Mouse (Mus musculus): ENCODE measurements around the gene Ccdc13. TPM values are rescaled to one million over a fixed set of nuclear protein-coding genes. Genes with fewer than 3 reads are reported as not detected.

Gene Ccdc13
- total RNA-seq, 1 experiment from 2014 or later: not detected

DNA sequence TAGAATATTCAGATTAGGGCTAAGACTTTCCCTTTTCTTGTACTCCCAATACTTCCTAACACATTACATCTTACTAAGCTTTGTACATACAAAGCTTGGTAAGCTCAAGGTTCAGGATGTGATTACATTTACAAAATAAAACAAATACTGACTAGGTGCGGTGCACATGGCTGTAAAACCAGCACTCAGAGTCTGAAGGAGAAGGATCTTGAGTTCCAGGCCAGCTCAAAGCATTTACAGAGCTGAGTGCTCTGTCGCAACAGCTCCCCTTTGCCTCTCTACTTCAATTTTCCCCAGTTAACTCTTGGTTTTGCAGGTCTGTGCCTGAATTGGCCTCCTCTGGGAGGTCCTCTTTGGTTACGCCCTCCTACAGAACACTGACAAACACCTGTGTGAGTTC, 15.0 kb upstream of the Ccdc13 start:
- ATAC-seq (replicated peaks; ENCODE audit: insufficient number of reproducible peaks, low FRiP score, low TSS enrichment, poor library complexity, severe bottlenecking): no peak

- no peak for ATAC-seq (replicated peaks; ENCODE audit: insufficient number of reproducible peaks, low FRiP score, low TSS enrichment, poor library complexity, severe bottlenecking)
These were observed 8.6 kb upstream of the Ccdc13 start for GRCm38 (mm10) chr9:121847842-121848241.

DNA sequence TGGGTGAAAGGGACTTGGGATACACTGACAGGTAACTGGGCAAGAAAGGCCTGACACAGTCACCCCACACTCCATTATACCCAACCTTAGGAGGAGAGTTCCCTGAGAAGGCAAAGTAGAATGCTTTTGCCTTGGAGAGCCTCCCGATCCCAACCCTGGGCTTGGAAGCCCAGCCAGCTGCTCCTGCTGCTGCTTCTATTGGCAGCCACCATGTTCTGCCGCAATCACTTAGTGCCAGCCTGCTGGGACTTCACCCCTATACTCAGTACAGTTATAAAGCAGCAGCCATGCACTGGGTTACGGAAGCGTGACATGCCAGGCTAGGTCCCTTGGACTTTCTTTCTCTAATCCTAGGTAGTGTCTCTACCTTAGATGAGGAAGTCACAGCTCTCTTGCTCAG, 7.9 kb upstream of the Ccdc13 start:
- ATAC-seq (replicated peaks; ENCODE audit: insufficient number of reproducible peaks, low FRiP score, low TSS enrichment, poor library complexity, severe bottlenecking): no peak

DNA sequence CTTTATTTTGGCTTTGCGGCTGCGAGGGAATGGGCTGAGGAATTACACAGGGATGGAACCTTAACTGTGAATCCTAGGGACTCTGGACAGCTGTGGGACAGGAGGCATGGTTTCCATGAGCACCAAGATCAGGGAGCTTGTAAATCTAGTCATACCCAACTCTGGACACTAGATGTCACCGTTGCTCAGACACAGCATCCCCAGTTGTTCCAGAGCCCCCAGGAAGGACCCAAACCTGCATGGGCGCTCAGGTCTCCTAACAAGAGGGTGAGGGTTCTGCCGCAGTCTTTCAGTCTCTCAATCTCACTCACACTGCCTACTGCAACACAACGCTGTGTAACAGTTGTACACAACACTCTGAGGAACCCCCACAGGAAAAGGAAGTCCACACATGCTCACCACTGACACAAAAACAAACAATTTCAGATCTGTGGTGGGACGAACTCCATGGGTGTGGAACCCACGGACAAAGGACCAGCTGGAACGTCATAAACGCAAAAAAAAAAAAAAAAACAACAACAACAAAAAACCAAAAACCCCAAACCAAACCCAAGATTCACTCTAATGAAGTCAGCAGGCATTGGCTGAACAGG, 7.4 kb upstream of the Ccdc13 start:
- ATAC-seq (replicated peaks; ENCODE audit: insufficient number of reproducible peaks, low FRiP score, low TSS enrichment, poor library complexity, severe bottlenecking): peak; percentile 66; the same call in 1 of the 2 replicates

DNA sequence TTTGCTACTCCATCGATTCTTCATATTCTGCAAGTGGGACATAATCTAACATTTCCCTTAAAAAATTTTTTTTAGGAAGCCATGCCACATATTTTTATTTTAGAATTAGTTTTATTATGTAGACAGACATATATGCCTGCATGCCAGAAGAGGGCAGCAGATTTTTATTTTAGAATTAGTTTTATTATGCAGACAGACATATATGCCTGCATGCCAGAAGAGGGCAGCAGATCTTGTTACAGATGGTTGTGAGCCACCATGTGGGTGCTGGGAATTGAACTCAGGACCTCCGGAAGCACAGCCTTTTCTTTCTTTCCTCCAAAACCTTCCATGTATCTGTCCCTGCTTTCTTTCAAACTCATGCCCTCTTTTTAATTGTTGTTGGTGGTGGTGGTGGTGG, 3.7 kb upstream of the Ccdc13 start:
- ATAC-seq (replicated peaks; ENCODE audit: insufficient number of reproducible peaks, low FRiP score, low TSS enrichment, poor library complexity, severe bottlenecking): no peak

GRCm38 (mm10) chr9:121839622-121839965, 333 bp upstream of the Ccdc13 start:
- no peak for ATAC-seq (replicated peaks; ENCODE audit: insufficient number of reproducible peaks, low FRiP score, low TSS enrichment, poor library complexity, severe bottlenecking)

DNA sequence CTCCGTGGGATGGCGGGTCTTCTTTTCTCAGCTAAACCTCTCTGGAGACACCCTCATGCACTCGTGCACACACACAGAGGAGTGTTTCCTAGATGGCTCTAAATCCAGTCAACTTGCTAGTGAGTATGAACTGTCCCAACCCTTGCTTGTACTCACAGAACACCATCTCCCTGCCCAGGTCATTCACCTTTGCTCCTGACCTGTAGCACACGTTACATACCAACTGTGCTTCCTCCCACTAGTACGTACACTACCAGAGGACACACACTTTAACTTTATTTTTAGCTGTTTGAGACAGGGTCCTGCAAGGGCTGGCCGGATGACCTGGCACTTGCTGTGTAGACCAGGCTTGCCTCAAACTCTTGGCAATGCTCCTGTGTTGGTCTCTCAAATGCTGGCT, 1.3 kb downstream of the Ccdc13 start:
- ATAC-seq (replicated peaks; ENCODE audit: insufficient number of reproducible peaks, low FRiP score, low TSS enrichment, poor library complexity, severe bottlenecking): no peak

DNA sequence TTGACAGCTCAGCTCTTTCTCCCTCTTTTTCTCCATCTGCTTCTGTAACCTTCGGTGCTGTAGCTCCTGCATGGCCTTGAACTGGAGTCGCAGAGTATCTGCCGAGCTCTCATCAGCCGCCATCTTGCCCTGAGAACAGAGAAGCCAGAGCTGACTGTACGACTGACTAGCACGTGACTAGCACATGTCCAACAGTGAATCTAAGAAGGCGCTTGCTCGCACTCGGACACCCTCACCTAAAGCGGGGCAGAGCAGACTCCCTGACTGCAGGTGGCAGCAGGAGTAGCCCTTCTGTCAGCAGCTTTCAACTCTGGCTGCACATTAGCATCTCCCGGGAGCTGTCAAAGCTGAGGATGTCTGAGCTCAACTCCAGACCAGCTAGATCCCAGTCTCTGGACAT, 5.4 kb downstream of the Ccdc13 start:
- no peak for ATAC-seq (replicated peaks; ENCODE audit: insufficient number of reproducible peaks, low FRiP score, low TSS enrichment, poor library complexity, severe bottlenecking)

GRCm38 (mm10) chr9:121830956-121831293, 8.3 kb downstream of the Ccdc13 start:
- ATAC-seq (replicated peaks; ENCODE audit: insufficient number of reproducible peaks, low FRiP score, low TSS enrichment, poor library complexity, severe bottlenecking): peak; percentile 54

DNA sequence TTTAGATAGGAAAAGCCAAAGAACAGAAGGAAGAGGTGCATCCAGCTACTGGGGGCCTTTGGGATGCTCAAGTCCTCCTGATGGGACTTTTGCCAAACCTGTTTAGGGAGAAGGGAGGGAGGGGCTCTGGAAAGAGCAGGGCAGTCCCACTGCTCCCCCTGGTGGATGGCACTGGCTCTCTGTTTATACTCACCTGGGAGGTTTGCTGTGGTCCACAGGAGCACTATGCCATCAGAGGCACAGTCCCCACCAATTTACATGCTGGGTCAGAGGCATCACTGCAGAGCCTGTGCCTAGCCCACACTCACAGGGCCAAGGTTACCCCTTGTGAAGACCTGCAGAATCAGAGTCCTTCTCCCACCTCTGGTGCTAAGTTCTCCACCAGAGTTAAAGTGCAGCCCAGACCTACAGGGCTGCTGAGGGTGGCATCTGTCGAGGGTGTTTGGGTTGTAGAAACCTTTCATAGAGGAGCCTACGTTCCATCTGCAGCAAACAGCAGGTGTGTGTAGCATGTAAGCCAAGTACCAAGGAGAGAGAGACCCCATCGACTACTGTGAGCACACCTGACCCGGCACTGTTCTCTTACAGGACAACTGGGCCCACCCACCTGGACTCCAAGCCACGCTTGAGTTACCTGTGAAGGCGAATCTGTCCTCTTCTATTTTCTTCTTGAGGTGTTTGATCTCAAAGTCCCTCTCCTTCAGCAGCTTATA, 8.9 kb downstream of the Ccdc13 start:
- no peak for ATAC-seq (replicated peaks; ENCODE audit: insufficient number of reproducible peaks, low FRiP score, low TSS enrichment, poor library complexity, severe bottlenecking)

GRCm38 (mm10) chr9:121829270-121829992, 9.8 kb downstream of the Ccdc13 start:
- ATAC-seq (replicated peaks; ENCODE audit: insufficient number of reproducible peaks, low FRiP score, low TSS enrichment, poor library complexity, severe bottlenecking): no peak

GRCm38 (mm10) chr9:121828314-121828713, 10.9 kb downstream of the Ccdc13 start:
- no peak; the same call in 1 of the 2 replicates for ATAC-seq (replicated peaks; ENCODE audit: insufficient number of reproducible peaks, low FRiP score, low TSS enrichment, poor library complexity, severe bottlenecking)

GRCm38 (mm10) chr9:121826356-121826755, 12.9 kb downstream of the Ccdc13 start:
- no peak for ATAC-seq (replicated peaks; ENCODE audit: insufficient number of reproducible peaks, low FRiP score, low TSS enrichment, poor library complexity, severe bottlenecking)

GRCm38 (mm10) chr9:121823991-121824390, 15.3 kb downstream of the Ccdc13 start:
- ATAC-seq (replicated peaks; ENCODE audit: insufficient number of reproducible peaks, low FRiP score, low TSS enrichment, poor library complexity, severe bottlenecking): no peak

DNA sequence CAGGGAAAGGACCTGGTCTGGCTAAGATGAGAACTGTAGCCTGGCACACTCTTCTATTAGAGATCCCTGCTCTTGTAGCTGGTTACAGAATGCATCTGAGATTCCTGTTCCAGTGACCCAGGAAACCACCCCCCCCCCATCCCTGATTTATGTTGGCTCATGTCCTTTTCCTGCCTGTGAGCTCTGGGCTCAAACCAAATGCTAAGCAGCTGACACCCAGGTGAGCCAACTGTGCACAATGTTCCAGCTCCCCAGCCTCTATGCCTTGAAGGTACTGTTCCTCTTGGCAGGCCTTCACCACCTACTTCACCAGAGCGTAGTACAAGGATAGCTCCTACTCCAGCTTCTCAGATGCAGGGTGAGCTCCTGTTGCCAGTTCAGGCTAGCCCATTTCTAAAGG, 16.2 kb downstream of the Ccdc13 start:
- no peak for ATAC-seq (replicated peaks; ENCODE audit: insufficient number of reproducible peaks, low FRiP score, low TSS enrichment, poor library complexity, severe bottlenecking)

DNA sequence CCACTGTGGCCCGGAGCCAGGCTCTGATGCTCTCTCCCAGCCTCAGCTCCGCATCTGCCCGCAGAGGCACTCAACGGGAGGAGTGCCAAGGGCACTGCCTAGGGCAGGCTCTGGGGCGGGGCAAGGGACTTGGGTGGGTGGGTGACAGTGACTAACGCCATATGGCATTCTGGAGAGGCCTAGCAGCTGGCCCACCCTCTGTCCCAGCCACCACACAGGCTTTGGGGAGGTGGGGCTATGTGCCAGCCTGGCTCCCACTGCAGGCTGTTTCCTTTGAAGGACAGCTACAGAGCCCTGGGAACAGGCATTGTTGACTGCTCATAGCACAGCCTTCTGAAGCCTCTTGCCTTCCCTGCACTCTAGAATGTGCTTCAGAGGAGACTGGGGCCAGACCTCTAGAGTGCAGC, 16.7 kb downstream of the Ccdc13 start:
- ATAC-seq (replicated peaks; ENCODE audit: insufficient number of reproducible peaks, low FRiP score, low TSS enrichment, poor library complexity, severe bottlenecking): no peak

DNA sequence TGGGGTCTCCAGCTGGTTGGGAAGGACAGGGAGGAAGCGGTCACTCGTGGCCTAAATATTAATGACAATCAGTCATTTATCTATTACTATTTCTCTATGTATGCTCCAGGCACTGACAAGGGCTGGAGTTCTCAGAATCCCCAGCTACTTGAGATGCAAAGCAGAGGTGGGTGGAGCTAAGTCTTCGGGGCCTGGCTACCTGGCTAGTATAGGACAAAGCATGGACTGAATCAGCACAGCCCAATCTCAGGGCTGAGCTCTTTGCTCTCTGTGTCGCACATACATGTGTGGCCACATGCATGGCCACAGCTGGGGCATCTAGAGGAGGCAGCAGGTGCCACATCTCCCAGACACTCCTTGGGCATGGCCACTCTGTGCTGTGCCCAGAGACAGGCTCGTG, 18.5 kb downstream of the Ccdc13 start:
- ATAC-seq (replicated peaks; ENCODE audit: insufficient number of reproducible peaks, low FRiP score, low TSS enrichment, poor library complexity, severe bottlenecking): no peak

DNA sequence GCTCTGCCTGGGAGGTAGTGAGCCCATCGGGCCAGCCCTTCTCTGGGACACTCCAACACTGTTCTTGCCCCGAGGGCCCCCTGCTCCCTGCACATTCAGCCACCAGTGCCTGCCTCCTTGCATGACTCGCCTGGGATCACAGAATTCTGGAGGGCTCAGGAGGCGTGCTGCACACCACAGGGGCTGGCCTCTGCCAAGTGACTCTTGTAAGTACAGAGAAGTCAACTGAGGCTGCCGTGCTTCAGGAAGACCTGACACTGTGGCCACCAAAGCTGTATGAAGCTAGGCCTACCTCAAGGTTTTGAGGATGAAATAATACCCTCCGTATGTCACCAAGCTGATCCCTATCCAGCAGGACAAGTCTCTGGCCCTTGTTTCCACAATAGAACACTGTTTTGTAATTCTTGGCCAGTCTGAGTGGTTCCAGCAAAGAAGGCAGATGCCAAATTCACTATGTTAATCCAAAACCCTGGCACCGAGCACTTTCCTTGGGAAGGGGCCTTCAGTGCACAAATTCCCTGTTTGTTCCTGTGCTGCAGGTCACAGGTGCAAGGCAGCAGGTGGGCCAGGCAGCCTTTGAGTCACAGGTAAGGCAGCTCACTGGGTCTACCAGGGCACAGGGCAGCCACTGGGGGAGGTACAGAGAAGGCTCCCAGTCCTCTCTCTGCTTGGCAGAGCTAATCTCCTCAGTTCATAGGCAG, 19.3 kb downstream of the Ccdc13 start:
- no peak for ATAC-seq (replicated peaks; ENCODE audit: insufficient number of reproducible peaks, low FRiP score, low TSS enrichment, poor library complexity, severe bottlenecking)

DNA sequence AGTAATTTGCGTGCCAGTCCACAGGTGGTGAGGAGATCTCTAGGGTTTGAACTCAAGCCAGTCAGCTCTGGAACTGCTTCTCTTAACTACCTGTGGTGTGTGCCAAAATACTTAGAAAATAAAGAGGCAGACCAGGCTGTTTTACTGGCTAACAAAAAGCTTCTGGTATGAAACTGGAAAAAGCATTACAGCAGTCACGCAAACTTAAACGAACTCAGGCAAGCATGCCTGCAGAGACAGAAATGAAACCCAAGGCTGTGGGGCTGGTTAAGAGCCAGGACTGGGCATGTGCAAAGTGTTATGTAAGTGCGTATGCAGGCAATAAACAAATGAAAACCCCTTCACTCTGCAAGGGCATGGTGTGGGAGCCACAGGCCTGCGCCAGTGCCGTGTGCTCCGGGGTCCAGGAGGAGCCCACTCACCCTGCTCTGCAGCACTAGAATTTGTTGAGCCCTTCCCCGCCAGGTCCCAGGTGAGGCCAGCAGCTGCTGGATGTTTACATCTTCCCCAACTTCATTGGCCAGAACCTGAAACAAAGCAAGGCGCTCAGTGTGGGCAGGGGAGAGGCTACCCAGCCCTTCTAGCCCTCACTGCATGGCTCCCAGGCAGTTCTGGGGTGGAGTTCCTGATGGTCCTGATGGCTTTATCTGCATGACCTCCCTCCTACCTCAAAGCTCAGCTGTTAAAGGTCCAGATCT, 20.0 kb downstream of the Ccdc13 start:
- ATAC-seq (replicated peaks; ENCODE audit: insufficient number of reproducible peaks, low FRiP score, low TSS enrichment, poor library complexity, severe bottlenecking): no peak; the same call in 1 of the 2 replicates
